In the genomic region with DNA sequence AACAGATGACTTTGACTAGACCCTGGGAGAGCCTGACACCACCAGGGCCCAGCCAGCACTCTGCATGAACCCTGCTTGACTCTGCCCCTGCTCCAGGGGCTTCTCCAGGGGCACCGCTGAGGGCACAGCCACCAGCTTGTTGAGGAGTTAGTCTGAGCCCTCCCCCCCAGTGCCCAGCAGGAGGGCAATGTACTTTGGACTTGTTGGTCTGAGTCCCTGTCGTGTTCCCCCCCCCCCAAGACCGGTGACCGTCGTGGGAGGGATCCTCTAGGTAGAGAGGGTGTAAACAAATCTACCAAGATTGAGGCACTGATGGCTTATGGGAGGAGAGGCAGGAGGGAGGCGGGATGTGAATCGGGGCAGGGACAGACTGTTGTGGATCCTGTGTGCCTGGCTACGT, we compare ENCODE assay signal across 12 mouse cellular contexts.
"Had no signal": no experiment of that assay in that cellular context is flagged by ENCODE, and none has a peak within 500 bp of the region (broad histone marks: within the 10 kb centered on the region; RNA-seq: fewer than 3 reads in every experiment).

No protein-coding gene starts in this region.

- H3K4me2 ChIP-seq: liver, embryonic 11.5 days; liver, embryonic 15.5 days; midbrain, embryonic 12.5 days; neural tube, embryonic 15.5 days had no signal

- H3K27me3 ChIP-seq: liver, embryonic 15.5 days had no signal

- DNase-seq: lung, adult 2 months; lung, postnatal 4 days; right cerebral cortex, adult 18-20 months; right cerebral cortex, postnatal 25 days; thymus, postnatal 36 days had no signal

- H3K4me3 ChIP-seq: left cerebral cortex, adult 2 months; limb, embryonic 10.5 days; liver, embryonic 15.5 days; megakaryocyte, embryonic 14.5 days; midbrain, embryonic 12.5 days; neural tube, embryonic 15.5 days had no signal

- H3K4me1 ChIP-seq: liver, embryonic 15.5 days; megakaryocyte, embryonic 14.5 days had no signal

- H3K27ac ChIP-seq: left cerebral cortex, adult 2 months; limb, embryonic 10.5 days; liver, embryonic 15.5 days; midbrain, embryonic 12.5 days; neural tube, embryonic 15.5 days had no signal

- H3K9me3 ChIP-seq: limb, embryonic 10.5 days; liver, embryonic 15.5 days; megakaryocyte, embryonic 14.5 days; midbrain, embryonic 12.5 days; neural tube, embryonic 15.5 days had no signal

- H3K9ac ChIP-seq: liver, embryonic 15.5 days; midbrain, embryonic 12.5 days; neural tube, embryonic 15.5 days had no signal

- H3K36me3 ChIP-seq: liver, embryonic 15.5 days; neural tube, embryonic 15.5 days had no signal
